Mouse (Mus musculus) kidney, adult 10 weeks (tissue): ENCODE data around the gene Plppr3. TPM values are rescaled to one million over a fixed set of nuclear protein-coding genes. Genes with fewer than 3 reads are reported as not detected.

Experiments
- polyA plus RNA-seq: library from polyadenylated mRNA; stranded (reverse); fragments of 350-450 nt; fragmentation: Illumina TruSeq; extraction: RNeasy Lipid Tissue Mini Kit (QIAGEN cat#74804); gene quantifications from one replicate; pipeline ENCODE4 v1.2.3, GENCODE M21; 2014; ENCODE audit warnings: low read depth, low replicate concordance

Plppr3 gene
- not detected for polyA plus RNA-seq

DNA sequence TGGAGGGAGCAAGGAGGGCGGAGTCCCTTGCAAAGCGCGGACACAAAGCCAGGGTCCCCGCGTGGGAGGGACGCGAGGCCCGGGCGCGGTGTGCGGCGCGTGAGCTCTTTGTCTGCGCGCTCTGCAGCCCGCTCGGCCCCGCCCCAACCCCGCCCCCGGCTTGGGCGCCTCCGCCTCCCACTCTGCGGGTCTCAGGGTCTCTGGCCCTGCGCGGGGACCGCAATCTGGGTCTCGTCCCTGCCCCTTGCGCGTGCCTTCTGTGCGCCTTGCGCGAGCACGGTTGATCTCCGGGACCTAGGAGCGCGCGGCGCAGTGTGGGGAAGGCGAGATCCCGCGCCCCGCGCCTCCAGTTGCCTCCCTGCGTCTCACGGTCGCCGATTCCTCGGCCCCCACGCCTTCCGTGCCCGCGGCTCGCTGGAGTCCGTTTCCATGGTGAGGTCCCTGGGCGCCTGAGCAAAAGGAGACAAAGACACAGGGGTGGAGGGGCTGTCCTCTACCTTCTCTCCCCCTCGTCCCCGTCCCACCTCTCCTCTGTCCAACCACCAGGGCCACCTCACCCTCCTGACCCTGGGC lies at the start of gene Plppr3, which contains the start of gene Prtn3:
Gene Plppr3 (minus strand): TSS at position 345 of the 573 bp plus-strand sequence.
Gene Prtn3 (plus strand): TSS at position 187 of the 573 bp plus-strand sequence.

DNA sequence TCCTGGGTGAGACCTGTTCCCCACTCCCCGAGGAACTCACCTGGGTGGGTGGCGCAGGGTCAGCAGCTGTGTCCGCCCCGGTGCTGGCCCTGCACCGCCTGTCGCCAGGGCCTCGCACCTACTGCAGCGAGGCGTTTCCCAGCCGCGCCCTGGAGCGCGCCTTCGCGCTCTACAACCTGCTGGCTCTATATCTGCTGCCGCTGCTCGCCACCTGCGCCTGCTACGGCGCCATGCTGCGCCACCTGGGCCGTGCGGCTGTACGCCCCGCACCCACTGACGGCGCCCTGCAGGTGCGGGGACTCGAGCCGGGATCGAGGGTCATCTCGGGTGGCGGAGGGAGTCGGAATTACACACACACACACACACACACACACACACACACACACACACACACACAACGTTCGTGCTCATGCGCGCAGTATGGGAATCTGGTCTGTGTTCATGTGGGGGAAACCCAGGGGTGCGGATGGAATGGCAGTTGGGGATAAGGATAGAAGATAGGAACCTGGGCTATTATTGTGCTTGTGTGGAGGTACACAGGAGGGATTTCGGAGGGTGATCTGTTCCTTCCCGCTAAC lies 46.6 kb upstream of the Plppr3 start, which contains the start of gene R3hdm4:
Gene R3hdm4 (minus strand): TSS at position 251 of the 578 bp plus-strand sequence.

GRCm38 (mm10) chr10:79916808-79917531 lies 42.5 kb upstream of the Plppr3 start, which contains the start of gene Kiss1r:
Gene Kiss1r (plus strand): TSS chr10:79916971.

DNA sequence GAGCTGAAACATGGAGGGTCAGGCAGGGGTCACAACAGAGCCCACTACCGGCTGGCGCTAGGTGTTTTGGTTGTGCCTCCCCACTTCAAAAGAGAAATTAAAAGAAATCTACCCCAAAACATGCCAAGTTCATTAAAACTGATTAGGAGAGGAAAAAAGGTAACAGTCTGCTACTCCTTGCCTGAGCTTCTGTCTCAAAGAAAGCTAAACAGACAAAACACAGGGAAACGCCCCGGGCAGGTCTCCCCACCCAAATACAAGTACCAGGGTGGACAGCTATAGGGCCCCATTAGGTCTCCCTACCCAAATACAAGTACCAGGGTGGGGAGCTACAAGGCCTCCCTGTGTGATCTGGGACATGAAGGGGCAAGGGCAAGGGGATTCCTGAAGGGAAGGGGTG lies 36.1 kb upstream of the Plppr3 start, which contains the start of gene Gm26602:
Gene Gm26602 (plus strand): TSS at position 301 of the 400 bp plus-strand sequence.

DNA sequence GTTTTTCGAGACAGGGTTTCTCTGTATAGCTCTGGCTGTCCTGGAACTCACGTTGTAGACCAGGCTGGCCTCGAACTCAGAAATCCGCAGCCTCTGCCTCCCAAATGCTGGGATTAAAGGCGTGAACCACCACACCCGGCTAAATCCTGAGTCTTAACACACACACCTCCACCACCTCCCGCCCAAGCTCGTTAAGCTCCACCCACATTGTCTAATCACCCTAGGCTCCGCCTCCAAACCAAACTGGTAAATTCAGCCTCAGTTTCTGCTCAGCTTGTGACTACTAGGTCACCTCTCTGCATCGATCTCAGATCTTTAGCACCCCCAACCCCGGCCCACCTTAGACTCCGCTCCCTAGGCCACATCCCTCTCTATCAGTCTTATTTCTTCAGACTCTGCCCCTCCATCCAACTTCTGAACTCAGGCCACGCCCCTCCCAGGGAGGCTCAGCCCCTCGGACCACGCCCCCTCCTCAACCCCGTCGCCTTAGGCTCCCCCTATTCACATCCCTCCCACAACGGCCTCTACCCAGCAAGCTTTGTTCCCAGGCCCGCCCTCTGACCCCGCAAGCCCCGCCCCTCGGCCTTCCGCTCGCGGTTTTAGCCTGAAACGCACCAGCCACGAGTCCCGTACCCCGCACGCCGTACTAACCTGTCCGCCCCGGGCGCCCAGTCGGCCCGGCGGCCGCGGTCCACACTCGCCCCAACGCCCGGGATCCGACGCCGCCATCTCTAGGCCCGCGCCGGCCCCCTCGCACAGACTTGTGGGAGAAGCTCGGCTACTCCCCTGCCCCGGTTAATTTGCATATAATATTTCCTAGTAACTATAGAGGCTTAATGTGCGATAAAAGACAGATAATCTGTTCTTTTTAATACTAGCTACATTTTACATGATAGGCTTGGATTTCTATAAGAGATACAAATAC lies 34.0 kb upstream of the Plppr3 start, which contains the start of gene Med16:
Gene Med16 (minus strand): TSS at position 757 of the 925 bp plus-strand sequence.

GRCm38 (mm10) chr10:79890670-79891069 lies 16.2 kb upstream of the Plppr3 start, which contains the start of gene Cfd:
Gene Cfd (plus strand): TSS chr10:79890853.

DNA sequence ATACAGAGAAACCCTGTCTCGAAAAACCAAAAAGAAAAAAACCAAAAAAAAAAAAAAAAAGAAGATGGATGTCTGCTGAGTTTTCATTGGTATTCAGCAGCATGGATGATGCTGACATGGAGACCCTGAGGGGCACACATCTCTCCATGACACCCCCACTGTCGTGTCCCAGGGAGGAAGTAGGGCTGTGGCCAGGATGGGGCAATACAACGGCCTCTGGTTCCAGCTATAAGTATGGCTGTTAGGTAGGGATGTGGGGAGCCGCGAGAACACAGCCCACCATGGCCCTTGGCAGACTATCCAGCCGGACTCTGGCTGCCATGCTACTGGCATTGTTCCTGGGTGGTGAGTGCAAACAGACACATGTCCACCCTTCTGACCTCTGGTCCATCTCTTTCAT lies 11.6 kb upstream of the Plppr3 start, which contains the start of gene Elane:
Gene Elane (plus strand): TSS at position 194 of the 400 bp plus-strand sequence.

DNA sequence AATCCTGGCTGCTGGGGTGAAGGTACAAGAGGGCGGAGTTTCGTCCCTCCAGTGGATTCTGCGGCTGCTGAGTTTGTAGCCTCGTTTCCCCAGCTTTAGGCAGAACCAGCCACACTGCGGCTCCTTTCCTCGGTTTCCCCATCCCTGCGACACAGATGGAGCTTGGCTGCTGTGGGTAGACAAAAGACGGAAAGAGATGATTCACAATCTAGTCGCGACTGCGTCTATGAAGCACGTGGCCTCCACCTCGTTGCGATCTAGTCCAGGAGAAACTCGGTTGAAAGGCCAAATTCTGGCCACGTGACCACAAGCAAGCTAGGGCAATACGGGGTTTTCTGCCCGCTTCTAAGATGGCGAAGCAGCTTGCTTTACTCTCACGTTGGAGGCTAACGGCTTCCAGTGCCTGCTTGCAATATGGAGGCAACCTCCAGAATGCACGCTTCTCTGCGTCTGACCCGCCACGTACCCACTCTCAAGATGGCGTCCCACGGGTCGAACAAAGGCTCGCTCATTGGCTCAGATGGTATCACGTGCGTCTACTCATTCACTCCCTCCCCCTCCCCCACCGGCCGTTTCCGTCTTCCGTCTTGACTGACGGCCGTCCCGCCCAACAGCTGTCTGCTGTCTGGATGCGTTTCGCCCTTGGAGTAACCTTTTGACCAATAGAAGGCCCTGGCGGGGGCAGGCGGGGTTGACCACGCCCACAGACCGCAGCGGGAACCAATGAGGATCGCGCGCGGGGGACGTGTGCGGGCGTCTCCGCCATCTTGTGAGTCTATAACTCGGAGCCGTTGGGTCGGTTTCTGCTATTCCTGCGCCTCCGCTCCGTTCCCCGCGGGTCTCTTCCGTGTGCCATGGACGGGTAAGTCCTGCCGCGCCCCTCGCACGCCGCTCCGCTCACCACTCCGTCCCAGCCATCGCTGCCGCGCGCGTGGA lies 20.3 kb downstream of the Plppr3 start, which contains the start of gene Ptbp1:
Gene Ptbp1 (plus strand): TSS at position 568 of the 936 bp plus-strand sequence.

DNA sequence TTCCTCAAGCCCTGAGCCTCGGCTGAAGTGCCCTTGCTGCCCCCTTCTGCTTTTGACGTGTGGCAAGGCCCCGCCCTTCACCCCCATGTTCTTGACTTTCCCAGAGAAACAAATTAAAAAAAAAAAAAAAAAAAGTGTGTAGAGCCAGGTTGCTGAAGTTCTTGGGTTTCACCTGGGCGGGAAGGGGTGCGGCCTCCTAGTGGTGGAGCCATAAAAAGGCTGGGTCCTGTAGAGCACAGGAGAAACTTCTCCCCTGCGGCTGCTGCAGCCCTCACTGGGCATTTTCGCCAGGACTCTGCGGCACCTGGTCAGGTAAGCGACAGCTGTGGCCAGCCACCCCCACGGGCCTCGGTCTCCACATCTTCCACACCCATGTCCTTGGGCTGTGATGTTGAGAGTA lies 53.7 kb downstream of the Plppr3 start, which contains the start of gene Misp:
Gene Misp (plus strand): TSS at position 208 of the 400 bp plus-strand sequence.

Other genes with a start within 250 kb of the Plppr3 start
- gene Shc2, start 236.7 kb downstream of the Plppr3 start, polyA plus RNA-seq, result not detected
- not detected for gene Odf3l2, start 228.9 kb downstream of the Plppr3 start, polyA plus RNA-seq
- gene Madcam1, start 210.1 kb downstream of the Plppr3 start, polyA plus RNA-seq, result not detected
- not detected for gene Tpgs1, start 205.3 kb downstream of the Plppr3 start, polyA plus RNA-seq
- not detected for gene Cdc34, start 192.4 kb downstream of the Plppr3 start, polyA plus RNA-seq
- not detected for gene Gzmm, start 185.6 kb downstream of the Plppr3 start, polyA plus RNA-seq
- 293 TPM for gene Bsg, start 170.1 kb downstream of the Plppr3 start, polyA plus RNA-seq
- not detected for gene Hcn2, start 158.0 kb downstream of the Plppr3 start, polyA plus RNA-seq
- gene Polrmt, start 128.1 kb downstream of the Plppr3 start, polyA plus RNA-seq, result 4.2 TPM
- gene Fgf22, start 119.6 kb downstream of the Plppr3 start, polyA plus RNA-seq, result not detected
- gene Rnf126, start 107.7 kb downstream of the Plppr3 start, polyA plus RNA-seq, result 0.36 TPM
- gene Fstl3, start 97.4 kb downstream of the Plppr3 start, polyA plus RNA-seq, result 2.6 TPM
- not detected for gene Prss57, start 83.7 kb downstream of the Plppr3 start, polyA plus RNA-seq
- gene Palm, start 81.1 kb downstream of the Plppr3 start, polyA plus RNA-seq, result 1.1 TPM
- 0.49 TPM for gene Misp, start 53.6 kb downstream of the Plppr3 start, polyA plus RNA-seq
- 40.9 TPM for gene Ptbp1, start 20.2 kb downstream of the Plppr3 start, polyA plus RNA-seq
- not detected for gene Prtn3, start 158 bp downstream of the Plppr3 start, polyA plus RNA-seq
- gene Elane, start 11.6 kb upstream of the Plppr3 start, polyA plus RNA-seq, result not detected
- gene Cfd, start 16.2 kb upstream of the Plppr3 start, polyA plus RNA-seq, result not detected
- gene Med16, start 34.3 kb upstream of the Plppr3 start, polyA plus RNA-seq, result 0.20 TPM
- gene Gm26602, start 36.2 kb upstream of the Plppr3 start, polyA plus RNA-seq, result not detected
- gene Kiss1r, start 42.3 kb upstream of the Plppr3 start, polyA plus RNA-seq, result 0.16 TPM
- 6.4 TPM for gene R3hdm4, start 46.6 kb upstream of the Plppr3 start, polyA plus RNA-seq
- 3.1 TPM for gene Arid3a, start 52.4 kb upstream of the Plppr3 start, polyA plus RNA-seq
- 1.7 TPM for gene Wdr18, start 85.5 kb upstream of the Plppr3 start, polyA plus RNA-seq
- gene Grin3b, start 96.1 kb upstream of the Plppr3 start, polyA plus RNA-seq, result not detected
- gene Tmem259, start 109.7 kb upstream of the Plppr3 start, polyA plus RNA-seq, result 0.40 TPM
- 3.0 TPM for gene Cnn2, start 114.0 kb upstream of the Plppr3 start, polyA plus RNA-seq
- 0.12 TPM for gene Abca7, start 121.9 kb upstream of the Plppr3 start, polyA plus RNA-seq
- gene Arhgap45, start 142.0 kb upstream of the Plppr3 start, polyA plus RNA-seq, result not detected
- gene Polr2e, start 165.2 kb upstream of the Plppr3 start, polyA plus RNA-seq, result 0.32 TPM
- gene Gpx4, start 172.5 kb upstream of the Plppr3 start, polyA plus RNA-seq, result 92.2 TPM
- gene Sbno2, start 230.9 kb upstream of the Plppr3 start, polyA plus RNA-seq, result 0.24 TPM
- gene Stk11, start 241.2 kb upstream of the Plppr3 start, polyA plus RNA-seq, result 3.9 TPM